Mouse (Mus musculus) limb, embryonic 10.5 days (tissue): ENCODE measurements at regions not wholly inside any gene's neighbourhood (a gene's known extent, or its start where the extent isn't known, plus 50 kb on each side); places are given as distances from the start of the nearest gene placed in this dataset.

Source experiments
- DNase-seq: peaks from one replicate; pipeline ENCODE4 v3.0.0-alpha.2; 2017; ENCODE audit warnings: low spot score
- H3K27ac ChIP-seq: fragments of 300-500 bp; sonication (generic); 2 replicates; pipeline ENCODE4 v1.5.1; 2016; ENCODE audit warnings: mild to moderate bottlenecking
- H3K27me3 ChIP-seq: fragments of 300-500 bp; sonication (generic); 2 replicates; pipeline ENCODE4 v1.6.1; 2016; ENCODE audit warnings: low read depth, mild to moderate bottlenecking; ENCODE audit not compliant: poor library complexity, severe bottlenecking
- H3K36me3 ChIP-seq: fragments of 300-500 bp; sonication (generic); 2 replicates; pipeline ENCODE4 v1.6.1; 2016; ENCODE audit warnings: mild to moderate bottlenecking, moderate library complexity
- H3K4me1 ChIP-seq: fragments of 300-500 bp; sonication (generic); 2 replicates; pipeline ENCODE4 v1.6.1; 2016
- H3K4me3 ChIP-seq: fragments of 300-500 bp; sonication (generic); 2 replicates; pipeline ENCODE4 v1.5.1; 2016; ENCODE audit warnings: mild to moderate bottlenecking, moderate library complexity
- H3K9me3 ChIP-seq: fragments of 300-500 bp; sonication (generic); replicated peaks from 2 replicates; pipeline ENCODE4 v1.6.1; 2016; ENCODE audit warnings: mild to moderate bottlenecking
- WGBS: fragments of 180-500 bp; shearing (Covaris S2); methylation state at CpG from one replicate; pipeline ENCODE4 v1.1.7; 2016; 5-methylcytosine and 5-hydroxymethylcytosine counted together

- DNase-seq, result no peak
- Histone ChIP-seq H3K27me3 (peaks cover 21% of the 10 kb centered on the region), H3K36me3 (no peaks in the 10 kb centered on the region), H3K9me3 (no peaks in the 10 kb centered on the region), H3K4me1 (peaks cover 21% of the 10 kb centered on the region), H3K27ac (no peak overlapping the region), H3K4me3 (no peak overlapping the region)
- 84% methylated on average over 10 of the region's 10 CpGs for WGBS
These were observed 340.4 kb upstream of the Adgrl2 start for GRCm38 (mm10) chr3:149330716-149331115.

- Histone ChIP-seq H3K27ac (no peak overlapping the region), H3K36me3 (no peaks in the 10 kb centered on the region), H3K9me3 (no peaks in the 10 kb centered on the region), H3K27me3 (peaks cover 20% of the 10 kb centered on the region), H3K4me1 (peaks cover 21% of the 10 kb centered on the region), H3K4me3 (no peak overlapping the region)
- DNase-seq, result no peak
- 92% methylated on average over 10 of the region's 10 CpGs for WGBS
These were observed 339.7 kb upstream of the Adgrl2 start for GRCm38 (mm10) chr3:149330041-149330440.

- DNase-seq, result no peak
- H3K4me1 ChIP-seq, result peaks cover 20% of the 10 kb centered on the region
- WGBS, result 88% methylated on average over 6 of the region's 6 CpGs
These were observed 339.3 kb upstream of the Adgrl2 start for GRCm38 (mm10) chr3:149329615-149330014.

GRCm38 (mm10) chr3:149326664-149327063, 336.3 kb upstream of the Adgrl2 start:
- Histone ChIP-seq H3K27ac (no peak overlapping the region), H3K4me3 (no peak overlapping the region), H3K27me3 (no peaks in the 10 kb centered on the region), H3K36me3 (no peaks in the 10 kb centered on the region), H3K4me1 (peaks cover 6% of the 10 kb centered on the region; the same call in 1 of the 2 replicates), H3K9me3 (no peaks in the 10 kb centered on the region)
- WGBS, result 64% methylated on average over 5 of the region's 5 CpGs
- no peak for DNase-seq

More at GRCm38 (mm10) chr3:149329615-149330014, 339.3 kb upstream of the Adgrl2 start:
- Histone ChIP-seq H3K9me3 (no peaks in the 10 kb centered on the region), H3K36me3 (no peaks in the 10 kb centered on the region), H3K27me3 (peaks cover 16% of the 10 kb centered on the region), H3K4me3 (no peak overlapping the region), H3K27ac (no peak overlapping the region)

GRCm38 (mm10) chr3:149324088-149324487, 333.7 kb upstream of the Adgrl2 start:
- DNase-seq, result no peak
- 83% methylated on average over 2 of the region's 2 CpGs for WGBS
- no peaks in the 10 kb centered on the region for H3K4me1 ChIP-seq
- H3K27ac ChIP-seq, result no peak overlapping the region
- no peaks in the 10 kb centered on the region for H3K36me3 ChIP-seq
- no peaks in the 10 kb centered on the region for H3K9me3 ChIP-seq
- H3K4me3 ChIP-seq, result no peak overlapping the region
- H3K27me3 ChIP-seq, result no peaks in the 10 kb centered on the region

GRCm38 (mm10) chr3:149318728-149319127, 328.4 kb upstream of the Adgrl2 start:
- Histone ChIP-seq H3K4me3 (no peak overlapping the region), H3K9me3 (no peaks in the 10 kb centered on the region), H3K4me1 (no peaks in the 10 kb centered on the region), H3K36me3 (no peaks in the 10 kb centered on the region), H3K27ac (no peak overlapping the region), H3K27me3 (no peaks in the 10 kb centered on the region)
- no peak for DNase-seq
- WGBS, result 63% methylated on average over 9 of the region's 9 CpGs

- no peaks in the 10 kb centered on the region for H3K4me1 ChIP-seq
- no peaks in the 10 kb centered on the region for H3K9me3 ChIP-seq
- no peaks in the 10 kb centered on the region for H3K27me3 ChIP-seq
- no peak overlapping the region for H3K27ac ChIP-seq
- no peak overlapping the region for H3K4me3 ChIP-seq
- H3K36me3 ChIP-seq, result no peaks in the 10 kb centered on the region
- 74% methylated on average over 4 of the region's 4 CpGs for WGBS
- DNase-seq, result no peak
These were observed 323.9 kb upstream of the Adgrl2 start for GRCm38 (mm10) chr3:149314258-149314657.

GRCm38 (mm10) chr3:149313217-149313616, 322.9 kb upstream of the Adgrl2 start:
- Histone ChIP-seq H3K4me3 (no peak overlapping the region), H3K27ac (no peak overlapping the region), H3K4me1 (no peaks in the 10 kb centered on the region), H3K27me3 (no peaks in the 10 kb centered on the region), H3K9me3 (no peaks in the 10 kb centered on the region), H3K36me3 (no peaks in the 10 kb centered on the region)
- DNase-seq, result no peak
- WGBS, result 80% methylated on average over 6 of the region's 6 CpGs

GRCm38 (mm10) chr3:149311576-149311975, 321.2 kb upstream of the Adgrl2 start:
- Histone ChIP-seq H3K27me3 (no peaks in the 10 kb centered on the region), H3K27ac (no peak overlapping the region), H3K36me3 (no peaks in the 10 kb centered on the region), H3K4me3 (no peak overlapping the region), H3K9me3 (no peaks in the 10 kb centered on the region), H3K4me1 (peaks cover 12% of the 10 kb centered on the region)
- DNase-seq, result no peak
- 81% methylated on average over 8 of the region's 8 CpGs for WGBS

GRCm38 (mm10) chr3:149306709-149307108, 316.4 kb upstream of the Adgrl2 start:
- DNase-seq, result no peak
- H3K4me1 ChIP-seq, result peaks cover 35% of the 10 kb centered on the region
- no peaks in the 10 kb centered on the region for H3K27me3 ChIP-seq
- no peak overlapping the region for H3K4me3 ChIP-seq
- 58% methylated on average over 3 of the region's 3 CpGs for WGBS
- no peaks in the 10 kb centered on the region for H3K9me3 ChIP-seq
- H3K36me3 ChIP-seq, result no peaks in the 10 kb centered on the region
- H3K27ac ChIP-seq, result no peak overlapping the region; the same call in 1 of the 2 replicates

GRCm38 (mm10) chr3:149306291-149306690, 315.9 kb upstream of the Adgrl2 start:
- Histone ChIP-seq H3K27ac (no peak overlapping the region; the same call in 1 of the 2 replicates), H3K36me3 (no peaks in the 10 kb centered on the region), H3K9me3 (no peaks in the 10 kb centered on the region), H3K4me3 (no peak overlapping the region), H3K4me1 (peaks cover 35% of the 10 kb centered on the region), H3K27me3 (no peaks in the 10 kb centered on the region)
- WGBS, result 29% methylated on average over 5 of the region's 5 CpGs
- DNase-seq, result peak; percentile 43

GRCm38 (mm10) chr3:149305440-149305839, 315.1 kb upstream of the Adgrl2 start:
- no peaks in the 10 kb centered on the region for H3K27me3 ChIP-seq
- no peak for DNase-seq
- 0 out of 2 replicates have a peak overlapping the region, but pooled peaks have one; percentile 19 for H3K27ac ChIP-seq
- H3K9me3 ChIP-seq, result no peaks in the 10 kb centered on the region
- peaks cover 37% of the 10 kb centered on the region for H3K4me1 ChIP-seq
- no peaks in the 10 kb centered on the region for H3K36me3 ChIP-seq
- no peak overlapping the region for H3K4me3 ChIP-seq
- WGBS, result 72% methylated on average over 5 of the region's 5 CpGs

- no peak overlapping the region for H3K4me3 ChIP-seq
These were observed 314.7 kb upstream of the Adgrl2 start for GRCm38 (mm10) chr3:149305011-149305413.

GRCm38 (mm10) chr3:149303418-149303817, 313.1 kb upstream of the Adgrl2 start:
- Histone ChIP-seq H3K9me3 (no peaks in the 10 kb centered on the region), H3K27me3 (no peaks in the 10 kb centered on the region), H3K4me1 (peaks cover 42% of the 10 kb centered on the region), H3K27ac (no peak overlapping the region), H3K36me3 (no peaks in the 10 kb centered on the region), H3K4me3 (no peak overlapping the region)
- WGBS, result 91% methylated on average over 5 of the region's 5 CpGs
- DNase-seq, result no peak

More at GRCm38 (mm10) chr3:149305011-149305413, 314.7 kb upstream of the Adgrl2 start:
- H3K36me3 ChIP-seq, result no peaks in the 10 kb centered on the region
- H3K9me3 ChIP-seq, result no peaks in the 10 kb centered on the region
- H3K4me1 ChIP-seq, result peaks cover 42% of the 10 kb centered on the region
- WGBS, result 46% methylated on average over 6 of the region's 6 CpGs
- no peak overlapping the region for H3K27ac ChIP-seq
- H3K27me3 ChIP-seq, result no peaks in the 10 kb centered on the region
- no peak for DNase-seq
